Mouse (Mus musculus) myocyte (in vitro differentiated cells): ENCODE measurements around the gene Naa15.

Source experiments
- CEBPB ChIP-seq: IDR thresholded peaks from 2 replicates; pipeline ENCODE4 v1.6.1; 2011; ENCODE audit warnings: mild to moderate bottlenecking, moderate library complexity; ENCODE audit not compliant: poor library complexity, insufficient read depth, severe bottlenecking
- E2F4 ChIP-seq: IDR thresholded peaks from one replicate; pipeline ENCODE4 v1.6.1; 2011; ENCODE audit warnings: mild to moderate bottlenecking, control low read depth, moderate library complexity; ENCODE audit not compliant: insufficient read depth
- MAX ChIP-seq: IDR thresholded peaks from one replicate; pipeline ENCODE4 v1.6.1; 2011; ENCODE audit warnings: low read depth, mild to moderate bottlenecking, control low read depth
- MYOD1 ChIP-seq, 3 experiments: IDR thresholded peaks; one replicate each; pipeline ENCODE4 v1.6.1; 2011; ENCODE audit warnings: control low read depth in 2 of 3, low read depth in 2 of 3, mild to moderate bottlenecking in 2 of 3, moderate library complexity in 1 of 3; ENCODE audit not compliant: insufficient read length in 2 of 3, control insufficient read depth in 1 of 3
- MYOG ChIP-seq, 3 experiments: IDR thresholded peaks; one replicate each; pipeline ENCODE4 v1.6.1; 2011; ENCODE audit warnings: control low read depth in 2 of 3, low read depth in 2 of 3, mild to moderate bottlenecking in 2 of 3; ENCODE audit not compliant: insufficient read length in 2 of 3, control insufficient read depth in 1 of 3, insufficient read depth in 1 of 3
- POLR2A ChIP-seq: IDR thresholded peaks from one replicate; pipeline ENCODE4 v1.6.1; 2011; ENCODE audit warnings: low read depth, mild to moderate bottlenecking, control low read depth, moderate library complexity; ENCODE audit not compliant: insufficient read length
- POLR2AphosphoS2 ChIP-seq: IDR thresholded peaks from one replicate; pipeline ENCODE4 v1.6.1; 2011; ENCODE audit warnings: low read depth, control low read depth; ENCODE audit not compliant: insufficient read length
- REST ChIP-seq: IDR thresholded peaks from one replicate; pipeline ENCODE4 v1.6.1; 2011; ENCODE audit warnings: mild to moderate bottlenecking, control low read depth, moderate library complexity; ENCODE audit not compliant: insufficient read depth, insufficient read length
- SRF ChIP-seq: IDR thresholded peaks from one replicate; pipeline ENCODE4 v1.6.1; 2011; ENCODE audit warnings: low read depth; ENCODE audit not compliant: control insufficient read depth, insufficient read length
- TCF12 ChIP-seq: IDR thresholded peaks from one replicate; pipeline ENCODE4 v1.6.1; 2011; ENCODE audit warnings: mild to moderate bottlenecking, control low read depth; ENCODE audit not compliant: poor library complexity, insufficient read depth, severe bottlenecking
- TCF3 ChIP-seq: IDR thresholded peaks from one replicate; pipeline ENCODE4 v1.6.1; 2011; ENCODE audit warnings: low read depth, control low read depth; ENCODE audit not compliant: insufficient read length
- USF1 ChIP-seq: IDR thresholded peaks from one replicate; pipeline ENCODE4 v1.6.1; 2011; ENCODE audit warnings: low read depth, mild to moderate bottlenecking, control low read depth, moderate library complexity

DNA sequence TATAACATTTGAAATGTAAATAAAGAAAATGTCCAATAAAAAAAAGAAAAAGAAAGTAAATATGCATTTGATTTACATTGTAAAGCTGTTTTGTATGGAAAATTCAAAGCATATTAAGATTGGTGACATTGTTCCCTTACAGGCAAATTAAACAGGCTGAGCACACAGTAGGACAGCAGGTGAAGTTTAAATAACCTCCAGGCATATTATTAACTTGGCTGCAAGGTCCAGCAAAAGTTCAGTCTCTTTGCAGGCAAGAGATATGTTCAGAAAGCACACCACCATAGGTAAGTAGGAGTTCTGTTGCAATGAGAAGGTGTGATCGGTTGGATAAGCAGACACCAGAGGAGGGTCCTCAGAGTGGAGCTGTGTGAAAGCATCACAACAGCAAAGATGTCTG is 83.0 kb downstream of the Naa15 start:
- TF ChIP-seq POLR2AphosphoS2 (no peak), MAX (no peak), POLR2A (no peak), MYOD1 (IDR thresholded peaks at IDR 0.05; ENCODE audit: control insufficient read depth in 1 of 3, insufficient read length in 2 of 3, low read depth in 2 of 3) (no peak), SRF (no peak), CEBPB (no peak), TCF12 (no peak), E2F4 (no peak), MYOG (IDR thresholded peaks at IDR 0.05; ENCODE audit: control insufficient read depth in 1 of 3, insufficient read depth in 1 of 3, insufficient read length in 2 of 3, low read depth in 2 of 3) (no peak), REST (no peak), USF1 (no peak), TCF3 (no peak)
